Mouse (Mus musculus) liver, embryonic 14.5 days (tissue): ENCODE results near the gene Ankrd55. TPM values are rescaled to one million over a fixed set of nuclear protein-coding genes. Genes with fewer than 3 reads are reported as not detected.

Experiments used
- ATAC-seq: fragments of 200-750 bp; cut with Nextera tagmentation; 2 replicates; pipeline ENCODE4 v1.8.0; 2017; ENCODE audit warnings: moderate number of reproducible peaks, mild to moderate bottlenecking, moderate library complexity; ENCODE audit not compliant: insufficient read depth
- DNase-seq, 3 experiments: peaks; one replicate each; pipeline ENCODE4 v3.0.0-alpha.2; 2012 to 2013; ENCODE audit warnings: low read depth in 3 of 3, low spot score in 3 of 3
- H3K27ac ChIP-seq: fragments of 300-500 bp; sonication (generic); 2 replicates; pipeline ENCODE4 v1.5.1; 2014; ENCODE audit warnings: moderate library complexity, mild to moderate bottlenecking, control low read depth, inconsistent platforms
- H3K27me3 ChIP-seq: fragments of 300-500 bp; sonication (generic); 2 replicates; pipeline ENCODE4 v1.6.1; 2014; ENCODE audit warnings: mild to moderate bottlenecking, low read length, moderate library complexity; ENCODE audit not compliant: control insufficient read depth, insufficient read depth
- H3K36me3 ChIP-seq: fragments of 300-500 bp; sonication (generic); replicated peaks from 2 replicates; pipeline ENCODE4 v1.6.1; 2014; ENCODE audit warnings: low read depth; ENCODE audit not compliant: control insufficient read depth, insufficient read depth
- H3K4me1 ChIP-seq, 2 experiments: fragments of 200-500 bp in 1 of 2; fragments of 300-500 bp in 1 of 2; sonication (generic) in 1 of 2; replicated peaks; 2 replicates each; pipeline ENCODE4 v1.6.1; 2012 to 2014; ENCODE audit warnings: antibody characterized with exemption in 1 of 2, inconsistent platforms in 1 of 2, low read length in 1 of 2; ENCODE audit not compliant: control insufficient read depth in 2 of 2, insufficient read depth in 2 of 2
- H3K4me2 ChIP-seq: fragments of 300-500 bp; sonication (generic); 2 replicates; pipeline ENCODE4 v1.6.1; 2014; ENCODE audit warnings: low read depth, mild to moderate bottlenecking, control low read depth, moderate library complexity
- H3K4me3 ChIP-seq, 2 experiments: fragments of 200-500 bp in 1 of 2; fragments of 300-500 bp in 1 of 2; sonication (generic) in 1 of 2; 2 replicates each; pipeline ENCODE4 v1.5.1; 2012 to 2014; ENCODE audit warnings: low read depth in 2 of 2, low read length in 2 of 2, mild to moderate bottlenecking in 2 of 2, control low read depth in 1 of 2, inconsistent platforms in 1 of 2, moderate library complexity in 1 of 2; ENCODE audit not compliant: insufficient read depth in 1 of 2
- H3K9ac ChIP-seq: fragments of 300-500 bp; sonication (generic); replicated peaks from 2 replicates; pipeline ENCODE4 v1.6.1; 2014; ENCODE audit warnings: mild to moderate bottlenecking, control low read depth, moderate library complexity
- H3K9me3 ChIP-seq: fragments of 300-500 bp; sonication (generic); 2 replicates; pipeline ENCODE4 v1.6.1; 2016; ENCODE audit warnings: low read length, mixed read lengths; ENCODE audit not compliant: control insufficient read depth
- CTCF ChIP-seq: IDR thresholded peaks from 2 replicates; pipeline ENCODE4 v1.5.1; 2016; ENCODE audit warnings: antibody characterized with exemption, low read depth, control low read depth
- EP300 ChIP-seq: IDR thresholded peaks from 2 replicates; pipeline ENCODE4 v1.6.1; 2016; ENCODE audit warnings: antibody characterized with exemption, low read depth
- WGBS: fragments of 180-500 bp; shearing (Covaris S2); extraction: QIAGEN DNeasy Blood & Tissue Kit; methylation state at CpG from one replicate; pipeline ENCODE4 v1.1.7; 2014; ENCODE audit not compliant: insufficient replicate concordance; 5-methylcytosine and 5-hydroxymethylcytosine counted together
- polyA plus RNA-seq, 2 experiments: library from polyadenylated mRNA; depleted of rRNA in 1 of 2; stranded (reverse) in 1 of 2; unstranded in 1 of 2; fragments of >200 nt; fragmentation: Nextera tagmentation in 1 of 2; extraction: Ambion mirVana in 1 of 2; gene quantifications; 2 replicates each; pipeline versions ENCODE4 v1.2.1 to v1.2.3; 2012 to 2014

The Ankrd55 gene
- polyA plus RNA-seq, 2 experiments: 0.10 to 0.13 TPM

- WGBS: 70% methylated on average over 14 of the region's 14 CpGs
- H3K4me1 ChIP-seq: peaks cover 0 to 3% of the 10 kb centered on the region in 2 experiments; a peak in 2 of 4 replicates
- no peak overlapping the region for H3K4me2 ChIP-seq
- ATAC-seq (no peak), DNase-seq (no peak)
- no peaks in the 10 kb centered on the region for H3K9me3 ChIP-seq
- H3K27me3 ChIP-seq: no peaks in the 10 kb centered on the region
- H3K9ac ChIP-seq: no peak overlapping the region
- no peak for TF ChIP-seq CTCF
- no peak for TF ChIP-seq EP300
- H3K4me3 ChIP-seq: no peak overlapping the region
- H3K27ac ChIP-seq: no peak overlapping the region
- no peaks in the 10 kb centered on the region for H3K36me3 ChIP-seq
These were observed 60.7 kb downstream of the Ankrd55 start for GRCm38 (mm10) chr13:112348896-112349484.

- ATAC-seq (no peak), DNase-seq (no peak)
- no peak overlapping the region for H3K4me3 ChIP-seq
- TF ChIP-seq EP300 (no peak), CTCF (no peak)
- no peaks in the 10 kb centered on the region for H3K27me3 ChIP-seq
- 73% methylated on average over 7 of the region's 7 CpGs for WGBS
- H3K27ac ChIP-seq: no peak overlapping the region
- no peak overlapping the region for H3K4me2 ChIP-seq
- no peaks in the 10 kb centered on the region for H3K36me3 ChIP-seq
- H3K9me3 ChIP-seq: no peaks in the 10 kb centered on the region
- no peak overlapping the region for H3K9ac ChIP-seq
- no peaks in the 10 kb centered on the region for H3K4me1 ChIP-seq
These were observed 61.2 kb downstream of the Ankrd55 start for GRCm38 (mm10) chr13:112349500-112349899.

GRCm38 (mm10) chr13:112351943-112352342 lies 63.7 kb downstream of the Ankrd55 start:
- 70% methylated on average over 8 of the region's 8 CpGs for WGBS
- no peak for DNase-seq
- no peak overlapping the region for H3K9ac ChIP-seq

GRCm38 (mm10) chr13:112354109-112354867 lies 66.0 kb downstream of the Ankrd55 start:
- ATAC-seq (no peak), DNase-seq (no peak)
- Histone ChIP-seq H3K27ac (no peak overlapping the region), H3K9ac (no peak overlapping the region), H3K36me3 (no peaks in the 10 kb centered on the region), H3K27me3 (no peaks in the 10 kb centered on the region), H3K4me3 (no peak overlapping the region), H3K9me3 (no peaks in the 10 kb centered on the region), H3K4me1 (no peaks in the 10 kb centered on the region), H3K4me2 (no peak overlapping the region)
- TF ChIP-seq CTCF (no peak), EP300 (no peak)
- WGBS: 39% methylated on average over 6 of the region's 6 CpGs

More at GRCm38 (mm10) chr13:112351943-112352342, 63.7 kb downstream of the Ankrd55 start:
- no peaks in the 10 kb centered on the region for H3K9me3 ChIP-seq
- no peak overlapping the region for H3K27ac ChIP-seq
- no peak overlapping the region for H3K4me3 ChIP-seq
- no peaks in the 10 kb centered on the region for H3K36me3 ChIP-seq
- no peaks in the 10 kb centered on the region for H3K27me3 ChIP-seq
- no peak for TF ChIP-seq EP300
- TF ChIP-seq CTCF: no peak
- H3K4me2 ChIP-seq: no peak overlapping the region
- no peak for ATAC-seq
- H3K4me1 ChIP-seq: no peaks in the 10 kb centered on the region

GRCm38 (mm10) chr13:112354958-112355357 lies 66.7 kb downstream of the Ankrd55 start:
- no peak overlapping the region for H3K27ac ChIP-seq

More at GRCm38 (mm10) chr13:112354958-112355357, 66.7 kb downstream of the Ankrd55 start:
- no peaks in the 10 kb centered on the region for H3K27me3 ChIP-seq
- DNase-seq (no peak), ATAC-seq (no peak)
- no peak overlapping the region for H3K9ac ChIP-seq
- no peaks in the 10 kb centered on the region for H3K4me1 ChIP-seq
- TF ChIP-seq EP300 (no peak), CTCF (no peak)
- 32% methylated on average over 10 of the region's 10 CpGs for WGBS
- H3K4me3 ChIP-seq: no peak overlapping the region
- H3K4me2 ChIP-seq: no peak overlapping the region
- H3K36me3 ChIP-seq: no peaks in the 10 kb centered on the region
- H3K9me3 ChIP-seq: no peaks in the 10 kb centered on the region
